Mouse (Mus musculus) CH12.LX (cell line): Measurements from ENCODE around the gene Ybx1.

Source experiments
- CTCF ChIP-seq, 2 experiments: IDR thresholded peaks in 1 of 2; conservative IDR thresholded peaks in 1 of 2; 2 replicates each; pipeline ENCODE4 v1.5.1; 2011 to 2012; ENCODE audit warnings: low read depth in 2 of 2, low read length in 2 of 2, improper control_type of control experiment in 1 of 2, inconsistent platforms in 1 of 2, mild to moderate bottlenecking in 1 of 2, moderate library complexity in 1 of 2
- MAX ChIP-seq: IDR thresholded peaks from 2 replicates; pipeline ENCODE4 v1.6.1; 2011; ENCODE audit warnings: low read length, improper control_type of control experiment
- NELFE ChIP-seq: IDR thresholded peaks from 2 replicates; pipeline ENCODE4 v1.6.1; 2011; ENCODE audit warnings: low read depth, low read length, improper control_type of control experiment

GRCm38 (mm10) chr4:119320131-119320830, 25.9 kb upstream of the Ybx1 start, which contains the start of gene Ppih:
- TF ChIP-seq MAX (no peak; the same call in 1 of the 2 replicates), NELFE (peak; percentile 82), CTCF (conservative IDR thresholded peaks at IDR 0.05 in 1 of 2, IDR thresholded peaks at IDR 0.05 in 1 of 2; ENCODE audit: low read depth in 2 of 2, low read length in 2 of 2) (no peak)
